Comparison of ENCODE assay signal across 25 mouse cellular contexts in genomic region chr2:37756220-37756930, GRCm38 (mm10). TPM values are rescaled to one million over a fixed set of nuclear protein-coding genes. Genes with fewer than 3 reads are reported as not detected.
DNase-seq lines count a peak whose midpoint lies in the region; ATAC-seq and TF ChIP-seq lines count a peak whose summit lies in the region.
"Had no signal": no experiment of that assay in that cellular context is flagged by ENCODE, and none has a peak within 500 bp of the region (broad histone marks: within the 10 kb centered on the region; RNA-seq: fewer than 3 reads in every experiment).

No protein-coding gene starts in this region.

- no peak overlapping the region for H3K4me2 ChIP-seq in hindbrain, postnatal 0 days (ENCODE audit: low read depth, low read length)
- H3K4me2 ChIP-seq in hindbrain, embryonic 12.5 days (replicated peaks) = no peak overlapping the region
- H3K4me2 ChIP-seq in heart, embryonic 12.5 days = no peak overlapping the region
- H3K4me2 ChIP-seq: liver, embryonic 13.5 days; neural tube, embryonic 13.5 days had no signal

- no peaks in the 10 kb centered on the region for H3K36me3 ChIP-seq in hindbrain, postnatal 0 days (ENCODE audit: insufficient read depth, low read length)
- H3K36me3 ChIP-seq in hindbrain, embryonic 12.5 days = no peaks in the 10 kb centered on the region
- H3K36me3 ChIP-seq in heart, embryonic 12.5 days = no peaks in the 10 kb centered on the region
- H3K36me3 ChIP-seq: liver, embryonic 13.5 days; neural tube, embryonic 13.5 days had no signal

- no peaks in the 10 kb centered on the region for H3K4me1 ChIP-seq in hindbrain, postnatal 0 days (ENCODE audit: insufficient read depth, low read length)
- peaks cover 41% of the 10 kb centered on the region for H3K4me1 ChIP-seq in hindbrain, embryonic 12.5 days
- peaks cover 32% of the 10 kb centered on the region for H3K4me1 ChIP-seq in heart, embryonic 12.5 days (replicated peaks)

- H3K27me3 ChIP-seq in hindbrain, postnatal 0 days (ENCODE audit: insufficient read depth, low read length) = no peaks in the 10 kb centered on the region
- H3K27me3 ChIP-seq in hindbrain, embryonic 12.5 days = no peaks in the 10 kb centered on the region
- peaks cover 5% of the 10 kb centered on the region; the same call in 1 of the 2 replicates for H3K27me3 ChIP-seq in heart, embryonic 12.5 days (replicated peaks)
- H3K27me3 ChIP-seq: liver, embryonic 13.5 days had no signal

- H3K9ac ChIP-seq in hindbrain, postnatal 0 days (replicated peaks; ENCODE audit: low read length) = no peak overlapping the region
- no peak overlapping the region for H3K9ac ChIP-seq in hindbrain, embryonic 12.5 days
- no peak overlapping the region for H3K9ac ChIP-seq in heart, embryonic 12.5 days
- H3K9ac ChIP-seq: forebrain, postnatal 0 days; liver, embryonic 13.5 days; neural tube, embryonic 13.5 days had no signal

- TF ChIP-seq CTCF in hindbrain, postnatal 0 days (IDR thresholded peaks at IDR 0.05; ENCODE audit: low read depth) = no peak

- H3K9me3 ChIP-seq in hindbrain, postnatal 0 days (ENCODE audit: low read length) = no peaks in the 10 kb centered on the region
- H3K9me3 ChIP-seq in hindbrain, embryonic 12.5 days (replicated peaks) = no peaks in the 10 kb centered on the region
- no peaks in the 10 kb centered on the region for H3K9me3 ChIP-seq in heart, embryonic 12.5 days (replicated peaks)
- H3K9me3 ChIP-seq: liver, embryonic 13.5 days; neural tube, embryonic 13.5 days had no signal

- H3K4me3 ChIP-seq in hindbrain, postnatal 0 days (ENCODE audit: low read length) = no peak overlapping the region
- H3K4me3 ChIP-seq in hindbrain, embryonic 12.5 days = no peak overlapping the region
- no peak overlapping the region for H3K4me3 ChIP-seq in heart, embryonic 12.5 days
- H3K4me3 ChIP-seq: liver, embryonic 13.5 days; neural tube, embryonic 13.5 days had no signal

- no peak for DNase-seq in hindbrain, postnatal 0 days (ENCODE audit: low spot score)
- DNase-seq in brain, adult 2 months (ENCODE audit: low read depth, low spot score) = peak; percentile 97
- peak; percentile 89 for DNase-seq in cerebellum, adult 11 months
- peak; percentile 97 for DNase-seq in cerebellum, adult 9-11 months
- DNase-seq in c-Kit-positive CD71-positive TER-119-positive erythroid progenitor cells, embryonic 14.5 days (ENCODE audit: low spot score) = no peak
- DNase-seq in layer of hippocampus, postnatal 25 days (ENCODE audit: extremely low spot score in 1 of 2, low spot score in 1 of 2) = no peak
- DNase-seq: adrenal gland, adult 8-10 months; embryo, embryonic 11 days; forebrain, postnatal 0 days; gastrocnemius, postnatal 14 days; heart, adult 18-20 months; kidney, adult 8-10 months; kidney, postnatal 14 days; liver, embryonic 13.5 days; lung, adult 2 months; midbrain, embryonic 14.5 days; retina, postnatal 1 day; right cerebral cortex, postnatal 25 days; spleen, adult 18-20 months; thymus, postnatal 14 days had no signal

- ATAC-seq in hindbrain, postnatal 0 days = peak; percentile 52
- no peak for ATAC-seq in hindbrain, embryonic 12.5 days (ENCODE audit: low FRiP score)
- no peak for ATAC-seq in heart, embryonic 12.5 days (ENCODE audit: insufficient number of reproducible peaks, low FRiP score)
- ATAC-seq: activated CD4-positive, CD25-positive, alpha-beta regulatory T cell, adult 4 months; forebrain, postnatal 0 days had no signal

- WGBS in hindbrain, postnatal 0 days = 52% methylated on average over 2 of the region's 2 CpGs
- 77% methylated on average over 2 of the region's 2 CpGs for WGBS in hindbrain, embryonic 12.5 days
- 74% methylated on average over 2 of the region's 2 CpGs for WGBS in heart, embryonic 12.5 days

- H3K27ac ChIP-seq in hindbrain, postnatal 0 days = no peak overlapping the region
- H3K27ac ChIP-seq in hindbrain, embryonic 12.5 days = no peak overlapping the region
- no peak overlapping the region for H3K27ac ChIP-seq in heart, embryonic 12.5 days (ENCODE audit: poor library complexity, severe bottlenecking)
- H3K27ac ChIP-seq: liver, embryonic 13.5 days; neural tube, embryonic 13.5 days had no signal

RNA-seq across cellular contexts. Expression of gene Crb2, which starts 19.7 kb away (rescaled TPM):
- 10.9 and 20.1 TPM in 2 replicates for total RNA-seq in hindbrain, postnatal 0 days (2014; rRNA removed)
- 2.4 and 3.4 TPM in 2 replicates for polyA plus RNA-seq in hindbrain, postnatal 0 days (2015; fragmentation: Nextera tagmentation; extraction: Ambion mirVana)
- 12.3 and 14.7 TPM in 2 replicates for polyA plus RNA-seq in hindbrain, embryonic 12.5 days (2016; fragmentation: Nextera tagmentation; extraction: Ambion mirVana)
- polyA plus RNA-seq in heart, embryonic 12.5 days (2016; fragmentation: Nextera tagmentation; extraction: Ambion mirVana) = 7.6 and 9.1 TPM in 2 replicates
- 1 to 10 TPM; 3.8 to 4.8 TPM for total RNA-seq in layer of hippocampus, postnatal 25 days (2021)
- total RNA-seq: megakaryocyte, adult 5-6 weeks had no signal

RNA-seq across cellular contexts. Expression of gene Strbp, which starts 52.7 kb away (rescaled TPM):
- 49.6 and 85.0 TPM in 2 replicates for total RNA-seq in hindbrain, postnatal 0 days (2014; rRNA removed)
- 97.5 and 102 TPM in 2 replicates for polyA plus RNA-seq in hindbrain, postnatal 0 days (2015; fragmentation: Nextera tagmentation; extraction: Ambion mirVana)
- polyA plus RNA-seq in hindbrain, embryonic 12.5 days (2016; fragmentation: Nextera tagmentation; extraction: Ambion mirVana) = 102 and 107 TPM in 2 replicates
- 32.3 and 34.6 TPM in 2 replicates for polyA plus RNA-seq in heart, embryonic 12.5 days (2016; fragmentation: Nextera tagmentation; extraction: Ambion mirVana)
- 100 to 1,000 TPM; 150 to 169 TPM for total RNA-seq in layer of hippocampus, postnatal 25 days (2021)

Comparison
In these comparisons a context has a peak if more than half of its experiments do, and no peak if none do; other contexts are left out.
1. DNase-seq: peak in brain, adult 2 months (single experiment), cerebellum, adult 11 months (single experiment) and cerebellum, adult 9-11 months (single experiment); none in hindbrain, postnatal 0 days (single experiment), c-Kit-positive CD71-positive TER-119-positive erythroid progenitor cells, embryonic 14.5 days (single experiment) and layer of hippocampus, postnatal 25 days (0 of 2).